Mouse (Mus musculus) midbrain, embryonic 14.5 days (tissue): ENCODE results near the gene Olfr920. TPM values are rescaled to one million over a fixed set of nuclear protein-coding genes. Genes with fewer than 3 reads are reported as not detected.
A peak's percentile ranks its signal among the peaks of the same experiment; 100 is the strongest.

Experiments
- ATAC-seq: fragments of 200-750 bp; cut with Nextera tagmentation; 2 replicates; pipeline ENCODE4 v1.8.0; 2017; ENCODE audit warnings: moderate number of reproducible peaks, moderate library complexity; ENCODE audit not compliant: low FRiP score, low TSS enrichment
- DNase-seq: peaks from one replicate; pipeline ENCODE4 v3.0.0-alpha.2; 2015
- H3K27ac ChIP-seq: fragments of 300-500 bp; sonication (generic); replicated peaks from 2 replicates; pipeline ENCODE4 v1.5.1; 2014; ENCODE audit warnings: mild to moderate bottlenecking, low read depth, low read length, moderate library complexity
- H3K27me3 ChIP-seq: fragments of 300-500 bp; sonication (generic); 2 replicates; pipeline ENCODE4 v1.6.1; 2014; ENCODE audit warnings: low read length, control low read depth, mixed read lengths; ENCODE audit not compliant: control insufficient read depth, insufficient read depth
- H3K36me3 ChIP-seq: fragments of 300-500 bp; sonication (generic); 2 replicates; pipeline ENCODE4 v1.6.1; 2014; ENCODE audit warnings: low read length, control low read depth; ENCODE audit not compliant: control insufficient read depth, insufficient read depth
- H3K4me1 ChIP-seq: fragments of 300-500 bp; sonication (generic); 2 replicates; pipeline ENCODE4 v1.6.1; 2014; ENCODE audit warnings: mild to moderate bottlenecking, antibody characterized with exemption, low read length, control low read depth; ENCODE audit not compliant: control insufficient read depth, insufficient read depth
- H3K4me2 ChIP-seq: fragments of 300-500 bp; sonication (generic); 2 replicates; pipeline ENCODE4 v1.6.1; 2014; ENCODE audit warnings: mild to moderate bottlenecking, low read length, moderate library complexity
- H3K4me3 ChIP-seq: fragments of 300-500 bp; sonication (generic); replicated peaks from 2 replicates; pipeline ENCODE4 v1.5.1; 2014; ENCODE audit warnings: low read depth, low read length
- H3K9ac ChIP-seq: fragments of 300-500 bp; sonication (generic); replicated peaks from 2 replicates; pipeline ENCODE4 v1.6.1; 2014; ENCODE audit warnings: mild to moderate bottlenecking, low read length, moderate library complexity
- H3K9me3 ChIP-seq: fragments of 300-500 bp; sonication (generic); 2 replicates; pipeline ENCODE4 v1.6.1; 2016; ENCODE audit warnings: low read length, control low read depth, mixed read lengths; ENCODE audit not compliant: control insufficient read depth
- polyA plus RNA-seq: library from polyadenylated mRNA; unstranded; fragments of >200 nt; fragmentation: Nextera tagmentation; extraction: Ambion mirVana; gene quantifications from 2 replicates; pipeline ENCODE4 v1.2.1, GENCODE M21; 2014

Gene Olfr920
- polyA plus RNA-seq, 1 experiment from 2014 or later: not detected

DNA sequence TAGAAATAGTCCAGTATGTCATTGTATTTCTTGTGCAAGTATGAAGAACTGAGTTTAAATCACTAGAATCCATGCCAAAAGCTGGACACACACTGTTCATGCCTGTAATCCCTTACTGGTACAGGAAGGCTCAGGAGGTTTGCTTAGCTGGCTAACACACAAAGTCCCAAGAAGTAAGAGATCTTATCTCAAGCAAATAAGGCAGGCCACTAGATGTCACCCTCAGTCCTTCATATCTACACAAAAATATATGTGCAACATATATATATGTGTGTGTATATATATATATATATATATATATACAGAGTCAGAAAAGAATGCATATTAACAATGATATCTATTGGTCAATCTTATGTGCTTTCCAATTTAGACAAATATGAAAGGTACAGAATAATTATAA is 53.6 kb downstream of the Olfr920 start:
- Histone ChIP-seq H3K4me1 (no peaks in the 10 kb centered on the region), H3K27me3 (no peaks in the 10 kb centered on the region), H3K4me2 (no peak overlapping the region), H3K4me3 (no peak overlapping the region), H3K9me3 (no peaks in the 10 kb centered on the region), H3K9ac (no peak overlapping the region), H3K36me3 (no peaks in the 10 kb centered on the region), H3K27ac (no peak overlapping the region)
- ATAC-seq: no peak
- peak; percentile 70 for DNase-seq

Other genes starting within 250 kb of the Olfr920 start
- not detected in 2 replicates for gene Olfr911-ps1, start 230.7 kb upstream of the Olfr920 start, polyA plus RNA-seq
- not detected in 2 replicates for gene Olfr910, start 214.4 kb upstream of the Olfr920 start, polyA plus RNA-seq
- gene Olfr912, start 172.1 kb upstream of the Olfr920 start, polyA plus RNA-seq: not detected in 2 replicates
- gene Olfr913, start 159.5 kb upstream of the Olfr920 start, polyA plus RNA-seq: not detected in 2 replicates
- gene Olfr914, start 147.2 kb upstream of the Olfr920 start, polyA plus RNA-seq: not detected in 2 replicates
- gene Olfr916, start 92.4 kb upstream of the Olfr920 start, polyA plus RNA-seq: not detected in 2 replicates
- not detected in 2 replicates for gene Olfr917, start 86.5 kb upstream of the Olfr920 start, polyA plus RNA-seq
- not detected in 2 replicates for gene Olfr918, start 77.7 kb upstream of the Olfr920 start, polyA plus RNA-seq
- gene Olfr919, start 48.6 kb upstream of the Olfr920 start, polyA plus RNA-seq: not detected in 2 replicates
- 3.6 and 7.2 TPM in 2 replicates for gene Vwa5a, start 34.0 kb upstream of the Olfr920 start, polyA plus RNA-seq
- gene Olfr921, start 20.8 kb downstream of the Olfr920 start, polyA plus RNA-seq: not detected in 2 replicates
- gene Olfr922, start 62.3 kb downstream of the Olfr920 start, polyA plus RNA-seq: not detected in 2 replicates
- gene Olfr923, start 74.2 kb downstream of the Olfr920 start, polyA plus RNA-seq: not detected in 2 replicates
- not detected in 2 replicates for gene Olfr924, start 92.2 kb downstream of the Olfr920 start, polyA plus RNA-seq
- not detected in 2 replicates for gene Olfr26, start 102.8 kb downstream of the Olfr920 start, polyA plus RNA-seq
- not detected in 2 replicates for gene Olfr926, start 124.8 kb downstream of the Olfr920 start, polyA plus RNA-seq
- gene Olfr930, start 177.5 kb downstream of the Olfr920 start, polyA plus RNA-seq: not detected in 2 replicates
- not detected in 2 replicates for gene Olfr933, start 220.0 kb downstream of the Olfr920 start, polyA plus RNA-seq
- gene Olfr934, start 236.0 kb downstream of the Olfr920 start, polyA plus RNA-seq: not detected in 2 replicates
- gene Olfr935, start 247.4 kb downstream of the Olfr920 start, polyA plus RNA-seq: not detected in 2 replicates